Mouse (Mus musculus): Measurements from ENCODE around the gene Uba6. TPM values are rescaled to one million over a fixed set of nuclear protein-coding genes. Genes with fewer than 3 reads are reported as not detected.
A peak's percentile ranks its signal among the peaks of the same experiment; 100 is the strongest.

The Uba6 gene
- 26.3 and 29.4 TPM in 2 replicates for total RNA-seq (2017)

- ATAC-seq (replicated peaks; ENCODE audit: low read depth, poor library complexity, severe bottlenecking) = peak; percentile 97
Measured at GRCm38 (mm10) chr5:86172449-86173161, at the start of gene Uba6. TSS of gene Uba6 (minus strand) at chr5:86172803.

- no peak for ATAC-seq (replicated peaks; ENCODE audit: low read depth, poor library complexity, severe bottlenecking)
Measured at GRCm38 (mm10) chr5:86197801-86198200, 25.2 kb upstream of the Uba6 start, which contains the start of gene Gnrhr. TSS of gene Gnrhr (minus strand) at chr5:86197901.

DNA sequence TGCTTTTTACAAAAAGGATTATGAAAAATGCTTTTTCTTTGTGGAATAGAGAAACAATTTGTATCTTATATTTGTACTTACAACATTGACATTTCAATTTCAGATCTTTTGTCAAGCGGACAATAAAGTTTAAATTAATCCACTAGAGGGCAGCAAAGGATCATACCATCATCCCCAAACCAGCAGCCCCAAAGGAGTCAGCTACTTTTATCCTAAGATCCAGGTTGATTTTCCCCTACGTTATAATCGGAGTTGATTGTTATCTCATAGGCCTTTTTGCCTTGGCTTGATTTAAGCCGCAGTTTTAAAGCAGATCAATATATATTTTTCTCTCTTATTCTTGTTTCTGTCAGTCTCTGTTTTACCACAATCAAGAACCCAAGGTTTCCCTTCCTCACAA lies 18.8 kb upstream of the Uba6 start:
- peak; percentile 64 for ATAC-seq (replicated peaks; ENCODE audit: low read depth, poor library complexity, severe bottlenecking)

GRCm38 (mm10) chr5:86190770-86191169 lies 18.2 kb upstream of the Uba6 start:
- peak; percentile 86 for ATAC-seq (replicated peaks; ENCODE audit: low read depth, poor library complexity, severe bottlenecking)

GRCm38 (mm10) chr5:86190290-86190689 lies 17.7 kb upstream of the Uba6 start:
- peak; percentile 85 for ATAC-seq (replicated peaks; ENCODE audit: low read depth, poor library complexity, severe bottlenecking)

GRCm38 (mm10) chr5:86187441-86187840 lies 14.8 kb upstream of the Uba6 start:
- ATAC-seq (replicated peaks; ENCODE audit: low read depth, poor library complexity, severe bottlenecking) = no peak

DNA sequence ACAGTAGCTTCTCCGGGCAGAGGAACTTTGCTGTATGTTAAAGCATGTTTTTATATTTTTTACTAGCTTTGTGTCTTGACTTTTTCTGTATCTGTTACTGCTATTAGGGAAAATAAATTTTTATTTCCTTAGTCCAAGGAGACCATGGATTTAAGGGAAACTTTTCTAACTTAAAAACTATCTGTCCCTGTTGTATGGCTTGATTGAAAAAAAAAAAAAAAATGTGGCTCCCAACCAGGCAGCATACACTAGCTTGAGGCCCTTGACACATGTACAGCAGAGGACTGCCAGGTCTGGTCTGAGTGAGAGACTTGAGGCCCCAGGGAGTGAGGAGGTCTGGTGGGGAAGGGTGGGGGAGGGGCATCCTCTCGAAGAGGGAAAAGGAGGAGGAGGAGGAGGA lies 1.2 kb upstream of the Uba6 start:
- no peak for ATAC-seq (replicated peaks; ENCODE audit: low read depth, poor library complexity, severe bottlenecking)

DNA sequence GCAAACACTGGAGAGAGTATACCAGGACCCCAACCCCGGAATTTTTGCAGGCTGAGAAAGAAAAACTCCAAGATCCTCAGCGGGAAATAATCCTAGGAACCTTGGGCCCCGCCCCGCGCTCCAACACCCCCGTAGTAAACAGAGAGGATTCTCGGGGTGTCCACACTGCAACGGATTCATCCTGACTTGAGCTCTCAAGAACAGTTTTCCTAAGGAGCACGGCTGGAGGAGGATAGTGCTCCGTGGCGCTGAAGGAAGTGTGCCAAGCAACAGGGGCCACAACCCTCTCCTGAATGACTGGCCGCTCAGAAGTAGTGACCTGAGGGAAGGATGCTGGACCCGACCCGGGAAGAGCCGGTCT lies 535 bp downstream of the Uba6 start:
- ATAC-seq (replicated peaks; ENCODE audit: low read depth, poor library complexity, severe bottlenecking) = no peak

GRCm38 (mm10) chr5:86129828-86130227 lies 42.8 kb downstream of the Uba6 start:
- ATAC-seq (replicated peaks; ENCODE audit: low read depth, poor library complexity, severe bottlenecking) = peak; percentile 71

DNA sequence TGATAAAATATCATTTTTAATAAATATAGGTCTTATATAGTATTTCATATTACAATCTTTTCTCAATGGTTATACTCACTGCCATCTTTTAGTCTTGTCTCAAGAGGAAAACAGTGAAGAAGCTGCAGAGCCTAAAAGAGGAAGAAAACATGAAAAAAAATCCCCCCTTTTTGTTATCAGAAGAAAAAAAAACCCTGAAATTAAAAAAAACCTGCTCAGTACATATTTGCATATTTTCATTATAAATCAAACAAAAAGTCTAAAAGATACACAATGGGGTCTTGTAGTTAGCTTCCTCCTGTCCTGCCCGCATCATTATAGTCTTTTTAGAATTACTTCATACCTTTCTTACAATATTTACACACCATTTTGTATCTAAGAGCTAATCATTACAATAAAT lies 43.9 kb downstream of the Uba6 start:
- no peak for ATAC-seq (replicated peaks; ENCODE audit: low read depth, poor library complexity, severe bottlenecking)

DNA sequence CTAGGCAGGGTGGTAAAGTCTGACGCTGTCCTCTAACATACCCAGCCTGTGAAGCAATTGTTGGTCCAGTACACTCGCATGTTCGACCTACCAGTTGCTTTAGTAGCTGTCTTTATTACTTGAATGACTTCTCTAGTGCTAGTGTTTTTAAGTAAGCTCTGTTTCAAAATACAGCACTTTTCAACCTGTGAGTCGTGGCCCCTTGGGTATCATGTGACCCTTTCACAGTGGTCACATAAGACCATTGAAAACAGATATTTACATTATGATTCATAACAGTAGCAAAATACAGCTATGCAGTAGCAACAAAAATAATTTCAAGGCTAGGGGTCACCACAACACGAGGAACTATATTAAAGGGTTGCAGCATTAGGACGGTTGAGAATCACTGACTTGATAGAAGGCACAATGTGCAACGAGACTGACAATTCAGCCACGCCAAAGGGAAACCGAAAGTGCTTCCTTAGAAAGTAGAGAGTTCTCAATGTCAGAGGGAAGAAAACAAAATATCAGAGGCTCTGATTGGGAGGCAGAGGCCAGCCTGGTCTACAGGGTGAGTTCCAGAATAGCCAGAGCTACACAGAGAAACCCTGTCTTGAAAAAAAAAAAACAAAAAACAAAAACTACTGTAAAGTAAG lies 54.0 kb downstream of the Uba6 start:
- peak; percentile 56; the same call in 1 of the 2 replicates for ATAC-seq (replicated peaks; ENCODE audit: low read depth, poor library complexity, severe bottlenecking)

DNA sequence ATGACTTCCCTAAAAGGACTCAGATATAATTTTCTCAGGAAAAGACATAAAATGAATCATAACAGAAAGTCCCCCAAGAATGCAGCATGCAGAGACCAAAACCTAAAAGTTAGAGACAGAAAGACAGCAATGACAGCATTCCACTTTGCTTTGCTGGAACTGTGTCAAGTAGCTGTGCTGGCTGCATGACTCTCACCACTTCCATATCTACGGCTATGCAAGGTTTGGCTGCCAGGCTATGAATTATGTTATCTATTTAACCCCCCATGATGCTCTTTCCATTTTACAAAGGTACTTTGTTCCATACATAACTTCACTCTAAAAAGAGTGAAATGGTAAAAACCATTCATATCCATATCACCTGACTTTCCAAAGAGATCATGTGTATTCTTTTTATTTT lies 58.6 kb downstream of the Uba6 start:
- ATAC-seq (replicated peaks; ENCODE audit: low read depth, poor library complexity, severe bottlenecking) = no peak

DNA sequence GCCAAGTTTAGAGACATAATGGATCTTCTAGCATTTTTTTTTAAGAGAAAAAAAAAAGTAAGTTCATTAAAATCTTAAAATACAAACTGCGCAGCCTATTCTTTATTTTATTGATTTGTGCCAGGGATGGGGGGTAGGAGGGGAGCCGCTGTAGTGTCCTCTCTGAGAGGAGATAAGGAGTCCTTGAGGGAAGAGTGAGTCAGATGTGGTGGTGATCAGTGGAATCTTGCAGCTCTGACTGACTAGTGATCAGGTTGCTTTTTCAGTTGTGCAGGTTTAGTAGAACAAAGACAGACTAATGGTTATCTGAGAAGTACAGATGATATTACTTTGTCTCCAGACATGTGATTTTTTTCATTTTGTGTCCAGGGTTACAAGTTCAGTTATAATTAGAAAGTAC lies 59.6 kb downstream of the Uba6 start:
- no peak for ATAC-seq (replicated peaks; ENCODE audit: low read depth, poor library complexity, severe bottlenecking)

DNA sequence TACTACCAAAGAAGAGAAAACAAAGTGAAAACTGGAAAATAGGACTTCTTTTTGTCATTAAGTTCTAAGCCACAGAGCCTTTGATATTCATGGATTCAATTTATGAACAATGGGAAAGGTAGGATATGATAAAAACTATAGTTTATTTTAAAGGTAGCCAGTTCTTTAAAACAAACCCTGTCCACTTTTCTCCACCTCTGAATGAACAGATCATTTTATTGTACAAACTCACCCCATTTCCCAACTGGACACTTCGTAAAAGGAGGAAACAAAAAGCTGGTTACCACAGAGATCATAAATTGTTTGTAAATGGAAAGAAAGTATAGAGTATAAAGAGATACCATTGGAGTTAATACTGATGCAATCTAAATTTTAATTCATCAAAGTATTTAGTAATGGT lies 61.5 kb downstream of the Uba6 start:
- no peak for ATAC-seq (replicated peaks; ENCODE audit: low read depth, poor library complexity, severe bottlenecking)

GRCm38 (mm10) chr5:86106610-86107009 lies 66.0 kb downstream of the Uba6 start:
- no peak for ATAC-seq (replicated peaks; ENCODE audit: low read depth, poor library complexity, severe bottlenecking)

GRCm38 (mm10) chr5:86102176-86102575 lies 70.4 kb downstream of the Uba6 start:
- ATAC-seq (replicated peaks; ENCODE audit: low read depth, poor library complexity, severe bottlenecking) = no peak

GRCm38 (mm10) chr5:86100621-86101020 lies 72.0 kb downstream of the Uba6 start:
- peak; percentile 45; the same call in 1 of the 2 replicates for ATAC-seq (replicated peaks; ENCODE audit: low read depth, poor library complexity, severe bottlenecking)

- ATAC-seq (replicated peaks; ENCODE audit: low read depth, poor library complexity, severe bottlenecking) = peak; percentile 84
Measured at GRCm38 (mm10) chr5:86098988-86099387, 73.6 kb downstream of the Uba6 start.

DNA sequence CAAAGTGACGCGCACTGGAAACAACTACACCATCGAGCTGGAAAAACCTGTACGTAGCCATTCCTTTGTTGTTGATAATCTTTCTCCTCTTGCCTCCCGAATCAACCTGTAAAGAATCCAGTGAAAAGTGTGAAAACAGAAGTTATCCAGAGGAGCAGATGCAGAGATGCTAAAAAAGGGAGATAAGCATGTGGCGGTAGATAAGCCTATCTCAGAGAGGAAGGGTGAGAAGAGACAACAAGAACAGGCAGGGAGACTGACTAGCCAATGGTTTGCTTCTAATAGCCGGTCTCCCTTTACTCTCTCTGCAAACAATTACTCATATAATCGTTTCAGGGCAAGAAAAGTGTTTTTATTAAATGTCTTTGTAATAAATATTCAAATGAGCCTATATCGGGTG lies 77.8 kb downstream of the Uba6 start:
- ATAC-seq (replicated peaks; ENCODE audit: low read depth, poor library complexity, severe bottlenecking) = no peak

- ATAC-seq (replicated peaks; ENCODE audit: low read depth, poor library complexity, severe bottlenecking) = peak; percentile 94
Measured at GRCm38 (mm10) chr5:86086751-86087150, 85.9 kb downstream of the Uba6 start.

- peak; percentile 91 for ATAC-seq (replicated peaks; ENCODE audit: low read depth, poor library complexity, severe bottlenecking)
Measured at GRCm38 (mm10) chr5:86084979-86085378, 87.6 kb downstream of the Uba6 start.

DNA sequence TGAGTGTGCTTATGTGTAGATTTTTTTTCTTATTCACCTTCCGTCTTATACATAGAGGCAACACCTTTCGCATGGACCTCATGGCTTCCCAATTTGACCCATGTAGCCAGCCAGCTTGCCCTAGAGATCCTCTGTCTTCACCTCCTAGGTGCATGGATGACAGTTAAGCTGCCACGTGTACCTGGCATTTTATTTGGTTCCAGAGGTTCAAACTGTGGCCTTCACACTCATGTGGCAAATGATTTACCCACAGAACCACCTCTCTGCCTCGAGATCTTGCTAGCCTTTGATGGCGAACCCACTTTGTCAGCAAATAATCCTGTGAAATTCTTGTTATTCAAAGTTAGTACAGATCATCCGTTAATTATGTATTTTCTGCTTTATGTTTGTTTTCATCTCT lies 88.6 kb downstream of the Uba6 start:
- no peak for ATAC-seq (replicated peaks; ENCODE audit: low read depth, poor library complexity, severe bottlenecking)
